Comparison of ENCODE assay signal across 9 mouse cellular contexts in genomic region chr13:5863408-5863891, GRCm38 (mm10). TPM values are rescaled to one million over a fixed set of nuclear protein-coding genes. Genes with fewer than 3 reads are reported as not detected.
DNase-seq lines count a peak whose midpoint lies in the region; ATAC-seq and TF ChIP-seq lines count a peak whose summit lies in the region.
"Had no signal": no experiment of that assay in that cellular context is flagged by ENCODE, and none has a peak within 500 bp of the region (broad histone marks: within the 10 kb centered on the region; RNA-seq: fewer than 3 reads in every experiment).

No protein-coding gene starts in this region.

- no peak for ATAC-seq in cerebellum, adult (ENCODE audit: insufficient number of reproducible peaks, low FRiP score, low TSS enrichment)
- ATAC-seq in hindbrain, embryonic 15.5 days (ENCODE audit: low FRiP score, low read depth), result no peak
- ATAC-seq in liver, embryonic 15.5 days (ENCODE audit: insufficient read depth), result no peak
- no peak for ATAC-seq in neural tube, embryonic 15.5 days (ENCODE audit: low FRiP score)
- ATAC-seq: Patski had no signal

- TF ChIP-seq POLR2A in ES-Bruce4 (IDR thresholded peaks at IDR 0.05; ENCODE audit: insufficient read depth, low read length), result no peak

- TF ChIP-seq EP300 in ES-Bruce4 (IDR thresholded peaks at IDR 0.05; ENCODE audit: insufficient read depth, low read depth, low read length), result no peak

- DNase-seq in cerebellum, adult 9-10 months, result peak; percentile 39
- no peak for DNase-seq in forebrain, embryonic 10.5 days (ENCODE audit: extremely low spot score, low spot score)
- DNase-seq in layer of hippocampus, postnatal 36 days, result no peak

- H3K9ac ChIP-seq in ES-Bruce4 (ENCODE audit: low read depth, poor library complexity, severe bottlenecking), result peak overlapping the region; percentile 72
- H3K9ac ChIP-seq in hindbrain, embryonic 15.5 days, result peak overlapping the region; percentile 70
- H3K9ac ChIP-seq in liver, embryonic 15.5 days, result peak overlapping the region; percentile 75
- H3K9ac ChIP-seq in neural tube, embryonic 15.5 days (replicated peaks), result peak overlapping the region; percentile 77

- no peaks in the 10 kb centered on the region; the same call in 1 of the 2 replicates for H3K9me3 ChIP-seq in ES-Bruce4 (replicated peaks; ENCODE audit: control insufficient read depth, insufficient read depth, low read length, poor library complexity, severe bottlenecking)
- no peaks in the 10 kb centered on the region for H3K9me3 ChIP-seq in forebrain, embryonic 10.5 days
- H3K9me3 ChIP-seq in hindbrain, embryonic 15.5 days, result no peaks in the 10 kb centered on the region
- H3K9me3 ChIP-seq in liver, embryonic 15.5 days (replicated peaks), result no peaks in the 10 kb centered on the region
- no peaks in the 10 kb centered on the region for H3K9me3 ChIP-seq in neural tube, embryonic 15.5 days (replicated peaks)

- H3K27ac ChIP-seq in ES-Bruce4 (ENCODE audit: insufficient read depth, low read length), result no peak overlapping the region
- H3K27ac ChIP-seq in forebrain, embryonic 10.5 days, result peak overlapping the region; percentile 99
- peak overlapping the region; percentile 100 for H3K27ac ChIP-seq in hindbrain, embryonic 15.5 days (replicated peaks)
- H3K27ac ChIP-seq in liver, embryonic 15.5 days (replicated peaks), result peak overlapping the region; percentile 89
- peak overlapping the region; percentile 97 for H3K27ac ChIP-seq in neural tube, embryonic 15.5 days (replicated peaks)

- peaks cover 5% of the 10 kb centered on the region for H3K4me1 ChIP-seq in ES-Bruce4 (ENCODE audit: control insufficient read depth, insufficient read depth, low read length)
- H3K4me1 ChIP-seq in forebrain, embryonic 10.5 days, result peaks cover 21% of the 10 kb centered on the region
- peaks cover 35% of the 10 kb centered on the region for H3K4me1 ChIP-seq in hindbrain, embryonic 15.5 days (replicated peaks)
- peaks cover 45% of the 10 kb centered on the region for H3K4me1 ChIP-seq in liver, embryonic 15.5 days (replicated peaks)
- H3K4me1 ChIP-seq in neural tube, embryonic 15.5 days, result peaks cover 37% of the 10 kb centered on the region

- no peak for TF ChIP-seq CTCF in ES-Bruce4 (IDR thresholded peaks at IDR 0.05; ENCODE audit: low read depth, low read length)

- peak overlapping the region; percentile 89 for H3K4me3 ChIP-seq in ES-Bruce4 (ENCODE audit: low read depth, low read length)
- H3K4me3 ChIP-seq in forebrain, embryonic 10.5 days, result peak overlapping the region; percentile 73
- peak overlapping the region; percentile 57 for H3K4me3 ChIP-seq in hindbrain, embryonic 15.5 days
- H3K4me3 ChIP-seq in liver, embryonic 15.5 days (replicated peaks), result peak overlapping the region; percentile 79
- H3K4me3 ChIP-seq in neural tube, embryonic 15.5 days (replicated peaks), result peak overlapping the region; percentile 77

- WGBS in forebrain, embryonic 10.5 days, result 22% methylated on average over 5 of the region's 5 CpGs
- WGBS in hindbrain, embryonic 15.5 days, result under 1% methylated on average over 5 of the region's 5 CpGs
- whole genome bisulfite sequencing in liver, embryonic 15.5 days (ENCODE audit: insufficient replicate concordance), result 2% methylated on average over 5 of the region's 5 CpGs
- WGBS in neural tube, embryonic 15.5 days, result under 1% methylated on average over 5 of the region's 5 CpGs

- H3K27me3 ChIP-seq in ES-Bruce4 (ENCODE audit: control insufficient read depth, insufficient read depth, low read length, poor library complexity, severe bottlenecking), result no peaks in the 10 kb centered on the region
- H3K27me3 ChIP-seq in forebrain, embryonic 10.5 days (ENCODE audit: poor library complexity, severe bottlenecking), result peaks cover 22% of the 10 kb centered on the region; the same call in 1 of the 2 replicates
- no peaks in the 10 kb centered on the region for H3K27me3 ChIP-seq in hindbrain, embryonic 15.5 days
- no peaks in the 10 kb centered on the region for H3K27me3 ChIP-seq in liver, embryonic 15.5 days
- H3K27me3 ChIP-seq in neural tube, embryonic 15.5 days (replicated peaks), result no peaks in the 10 kb centered on the region
- H3K27me3 ChIP-seq: Patski had no signal

- peak overlapping the region; percentile 77 for H3K4me2 ChIP-seq in hindbrain, embryonic 15.5 days
- peak overlapping the region; percentile 90 for H3K4me2 ChIP-seq in liver, embryonic 15.5 days
- H3K4me2 ChIP-seq in neural tube, embryonic 15.5 days, result peak overlapping the region; percentile 60

- H3K36me3 ChIP-seq in ES-Bruce4 (ENCODE audit: control insufficient read depth, insufficient read depth, low read length, poor library complexity, severe bottlenecking), result peaks cover 41% of the 10 kb centered on the region
- H3K36me3 ChIP-seq in forebrain, embryonic 10.5 days (replicated peaks), result peaks cover 37% of the 10 kb centered on the region
- peaks cover 32% of the 10 kb centered on the region for H3K36me3 ChIP-seq in hindbrain, embryonic 15.5 days
- peaks cover 38% of the 10 kb centered on the region for H3K36me3 ChIP-seq in liver, embryonic 15.5 days (replicated peaks)
- H3K36me3 ChIP-seq in neural tube, embryonic 15.5 days, result peaks cover 36% of the 10 kb centered on the region

RNA-seq across cellular contexts. Expression of gene Klf6, which starts 2.2 kb away (rescaled TPM):
- polyA plus RNA-seq in ES-Bruce4 (2011; ENCODE audit: insufficient read depth, insufficient read length, low read depth, missing spikeins), result 80.3 and 84.0 TPM in 2 replicates
- 42.6 and 43.6 TPM in 2 replicates for polyA plus RNA-seq in forebrain, embryonic 10.5 days (2016; fragmentation: Nextera tagmentation; extraction: Ambion mirVana)
- polyA plus RNA-seq in hindbrain, embryonic 15.5 days (2015; fragmentation: Nextera tagmentation; extraction: Ambion mirVana), result 83.8 and 87.6 TPM in 2 replicates
- 20.6 and 21.3 TPM in 2 replicates for polyA plus RNA-seq in liver, embryonic 15.5 days (2015; fragmentation: Nextera tagmentation; extraction: Ambion mirVana)
- 88.2 and 90.5 TPM in 2 replicates for polyA plus RNA-seq in neural tube, embryonic 15.5 days (2015; fragmentation: Nextera tagmentation; extraction: Ambion mirVana)
- total RNA-seq in layer of hippocampus, postnatal 36 days (2021), result 10 to 100 TPM; 28.6 to 32.6 TPM
